Mouse (Mus musculus): ENCODE results near the gene Igfbp5.

Igfbp5 gene

DNA sequence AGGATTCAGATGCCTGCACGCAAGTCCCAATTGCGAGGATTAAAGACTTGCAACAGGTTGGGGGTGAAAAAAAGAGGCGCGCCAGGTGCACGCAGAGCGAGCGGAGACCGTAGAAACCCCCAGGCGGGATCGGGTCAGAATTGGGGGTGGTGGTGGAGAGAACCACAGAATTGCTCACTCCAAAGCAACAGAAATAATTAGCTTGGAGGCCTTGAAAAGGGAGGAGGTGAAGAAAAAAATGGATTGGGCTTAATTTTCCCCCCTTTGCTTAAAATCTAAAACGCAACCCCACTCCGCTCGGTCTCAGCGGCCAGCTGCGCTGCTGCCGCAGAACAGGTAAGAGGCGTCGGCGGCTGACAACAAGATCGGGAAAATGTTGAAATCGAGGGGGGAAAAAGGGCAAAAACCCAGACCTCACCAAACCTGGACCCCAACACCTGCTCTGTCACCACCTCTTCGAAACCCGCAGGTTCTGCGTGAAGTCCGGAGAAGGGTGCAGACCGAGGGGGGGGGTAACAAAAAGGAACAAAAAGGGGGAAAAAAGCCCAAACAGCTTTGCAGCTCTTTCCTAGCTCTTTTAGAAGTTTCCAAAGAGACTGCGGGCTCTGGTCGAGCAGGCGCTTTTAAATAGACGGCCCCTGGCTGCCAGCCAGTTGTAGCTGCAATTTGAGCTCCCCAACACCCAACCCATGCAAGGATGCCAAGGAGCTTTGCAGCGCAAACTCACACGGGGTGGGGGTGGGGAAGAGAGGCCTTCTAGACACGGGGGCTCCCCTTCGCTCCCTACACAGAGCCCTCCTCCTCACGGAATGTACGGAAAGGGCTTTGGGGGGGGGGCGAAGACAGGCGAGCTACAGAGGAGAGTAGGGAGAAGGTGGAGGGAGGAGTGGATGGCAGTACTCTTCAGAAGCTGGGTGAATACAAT, at the start of gene Igfbp5:
Igfbp5 (minus strand) TSS at position 598 of the 925 bp plus-strand sequence.
- peak; percentile 25 for DNase-seq (ENCODE audit: low spot score)

DNA sequence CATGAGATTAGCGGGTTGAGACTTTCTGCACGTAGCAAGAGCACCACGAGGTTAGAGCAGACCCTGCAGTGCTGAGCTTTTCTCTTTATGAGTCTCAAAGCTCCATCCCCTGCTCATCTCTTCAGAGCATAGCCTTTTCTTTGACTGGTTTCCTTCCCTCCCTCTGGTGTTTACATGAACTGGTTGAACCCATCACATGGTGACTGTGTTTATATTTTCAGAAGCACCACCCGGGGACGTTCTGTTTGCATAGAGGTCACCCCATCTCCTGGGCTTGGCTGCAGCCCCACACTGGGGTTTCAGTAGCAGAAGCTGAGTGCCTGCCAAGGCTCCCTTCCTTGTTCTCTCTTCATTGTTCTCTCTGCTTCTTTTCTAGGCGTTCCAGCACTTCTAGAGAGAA, 40.1 kb upstream of the Igfbp5 start:
- peak; percentile 3 for DNase-seq (ENCODE audit: low spot score)

DNA sequence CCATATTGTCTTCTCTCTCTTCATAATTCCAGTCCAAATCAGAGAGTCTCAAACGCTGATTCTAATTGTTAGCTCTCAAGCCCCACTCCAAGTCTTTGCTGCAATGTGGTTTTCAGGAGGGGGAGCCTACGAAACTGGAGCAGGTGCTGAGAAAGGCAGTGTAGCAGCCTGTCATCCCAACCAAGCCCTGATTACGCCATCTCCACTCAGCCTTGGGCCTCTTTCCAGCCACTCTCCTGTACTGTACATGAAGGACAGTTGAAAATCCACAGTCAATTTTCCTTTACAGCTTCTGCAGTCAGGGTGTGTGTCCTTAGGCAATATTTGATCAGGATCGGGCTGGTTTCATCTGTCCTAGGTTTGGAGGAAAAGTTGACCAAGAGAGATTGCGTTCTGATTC, 38.4 kb upstream of the Igfbp5 start:
- no peak for DNase-seq (ENCODE audit: low spot score)

DNA sequence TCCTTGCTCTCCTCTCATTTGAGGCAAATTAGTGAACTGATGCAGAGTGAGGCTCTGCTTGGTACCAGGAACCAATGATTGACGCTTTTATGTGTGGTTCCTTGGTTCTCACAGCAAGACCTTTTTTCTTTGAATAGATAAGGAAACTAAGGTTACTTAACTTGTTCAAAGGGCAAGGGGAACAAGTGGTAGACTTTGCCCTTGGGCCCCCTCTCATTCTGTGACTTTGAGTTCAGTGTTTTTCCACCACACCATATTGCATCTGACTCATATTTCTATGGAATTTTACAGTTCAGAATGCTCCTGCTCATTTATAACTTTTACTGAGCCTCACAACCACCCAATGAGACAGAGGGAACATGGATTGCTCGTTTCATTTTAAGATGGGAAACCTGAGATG, 21.1 kb upstream of the Igfbp5 start:
- no peak for DNase-seq (ENCODE audit: low spot score)

DNA sequence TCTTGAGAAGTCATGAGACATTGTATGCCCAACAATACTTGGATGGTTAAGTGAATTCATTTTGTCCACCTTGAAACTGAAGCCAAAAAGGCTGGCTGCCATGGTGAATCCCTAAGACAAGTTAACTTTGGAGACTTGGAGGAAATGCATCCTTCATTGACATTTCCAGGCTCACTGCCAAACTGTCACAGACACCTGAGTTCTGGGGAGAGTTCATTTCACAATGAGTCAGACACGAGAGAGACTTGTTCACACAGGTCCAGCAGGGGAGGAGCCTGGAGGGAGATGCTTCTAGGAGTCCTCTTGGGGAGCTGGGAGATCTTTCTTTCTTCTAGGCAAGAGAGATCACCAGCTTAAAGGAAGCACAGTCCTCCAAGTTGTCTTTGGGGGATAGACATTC, 13.2 kb upstream of the Igfbp5 start:
- no peak for DNase-seq (ENCODE audit: low spot score)

DNA sequence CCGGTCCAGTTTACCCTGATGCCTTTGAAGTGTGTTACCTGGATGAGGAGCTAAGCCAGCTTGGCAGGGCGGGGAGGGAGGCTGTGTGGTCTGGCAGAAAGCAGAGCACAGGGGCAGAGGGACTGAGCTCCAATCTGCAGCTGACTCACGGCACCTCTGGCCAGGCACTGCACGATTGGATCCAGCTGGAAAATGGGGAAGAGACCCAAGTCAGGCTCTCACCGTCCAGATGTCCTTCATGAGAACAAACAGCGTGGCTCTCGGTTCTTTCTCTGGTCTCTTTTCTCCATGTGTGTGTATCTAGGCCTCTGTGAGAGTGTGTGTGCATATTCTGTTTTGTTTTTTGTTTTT, 11.1 kb upstream of the Igfbp5 start:
- DNase-seq (ENCODE audit: low spot score), result no peak

DNA sequence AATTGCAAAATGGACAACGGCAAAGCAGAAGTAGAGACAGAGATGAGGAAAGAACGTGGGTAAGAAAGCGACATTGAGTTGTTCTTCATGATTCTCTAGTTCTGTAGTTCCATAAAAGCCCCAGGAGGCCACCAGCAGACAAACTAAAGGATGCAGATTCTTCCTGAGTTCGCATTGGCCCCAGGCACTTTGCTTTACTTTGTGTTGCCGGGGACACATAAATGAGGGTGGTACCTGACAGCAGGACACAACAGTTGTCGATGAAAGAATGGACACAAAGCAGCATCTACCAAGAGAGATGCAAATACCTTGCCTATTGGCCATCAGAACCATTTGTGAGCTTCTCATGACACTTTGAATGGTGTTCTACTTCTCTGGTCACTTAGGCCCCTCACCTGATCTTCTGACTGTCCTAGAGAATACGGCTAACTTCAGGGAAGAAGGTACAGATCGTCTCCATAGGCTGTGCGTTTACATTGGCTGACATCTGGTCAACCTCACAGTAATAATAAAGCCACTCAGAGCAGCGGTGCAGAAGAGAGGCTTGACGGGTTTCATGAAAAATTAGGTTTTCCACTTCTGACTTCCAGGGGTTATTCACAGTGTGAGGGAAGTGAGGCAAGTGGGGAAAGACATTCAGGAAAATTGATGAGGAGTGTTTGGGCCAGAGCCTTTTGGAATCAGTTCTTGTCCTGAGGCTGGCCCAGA, 10.6 kb upstream of the Igfbp5 start:
- DNase-seq (ENCODE audit: low spot score), result no peak

DNA sequence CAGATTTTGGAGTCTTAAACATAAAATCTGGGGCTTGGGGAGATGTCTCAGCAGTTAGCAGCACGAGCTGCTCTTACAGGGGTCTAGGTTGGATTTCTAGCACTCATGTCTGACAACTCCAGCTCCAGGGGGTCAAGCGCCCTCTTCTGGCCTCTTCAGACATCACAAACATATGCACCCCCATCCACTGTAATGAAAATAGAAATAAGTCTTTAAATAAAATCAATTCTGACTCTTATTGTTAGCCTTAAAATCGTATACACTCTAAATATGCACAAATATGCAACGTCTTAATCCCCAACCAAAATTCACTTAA, 4.6 kb upstream of the Igfbp5 start:
- no peak for DNase-seq (ENCODE audit: low spot score)

DNA sequence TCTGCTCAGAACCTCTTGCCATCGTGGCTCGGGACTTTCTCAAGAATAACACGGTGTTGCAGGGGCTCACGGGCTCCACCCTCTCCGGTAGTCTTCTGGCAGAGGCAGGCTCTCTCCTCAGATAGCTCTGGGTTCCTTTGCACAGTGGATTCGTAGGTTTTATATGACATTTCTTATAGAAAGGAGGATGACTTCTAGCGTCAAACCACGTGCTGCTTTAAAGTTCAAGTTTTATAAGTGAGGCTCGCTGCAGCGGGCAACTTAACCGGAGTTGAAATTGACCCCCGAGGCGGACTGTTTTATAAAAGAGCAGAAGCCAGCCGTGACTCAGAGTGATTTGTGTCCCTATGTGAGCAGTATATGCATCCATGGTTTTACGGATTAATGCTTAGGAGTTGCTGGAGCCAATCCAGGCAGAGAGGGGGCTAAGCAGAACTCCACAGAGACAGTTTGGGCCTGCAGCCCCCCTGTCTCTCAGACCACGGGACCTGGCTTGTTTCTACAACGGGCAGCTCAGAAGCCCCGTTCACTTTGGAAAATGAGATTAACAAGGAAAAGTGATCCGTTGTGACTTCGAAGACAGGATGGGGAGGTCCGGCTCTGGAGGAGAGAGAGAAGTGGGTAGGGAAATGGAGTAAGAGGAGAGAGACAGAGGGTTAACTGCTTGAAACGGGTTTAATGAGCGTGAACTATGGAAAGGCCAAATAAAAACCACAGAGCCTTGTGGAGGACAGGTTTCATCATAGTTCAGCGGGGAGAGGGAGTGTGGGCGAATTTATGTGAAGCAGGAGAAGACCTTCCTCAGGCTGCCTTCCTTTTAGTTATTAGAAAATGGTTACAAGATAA, 4.0 kb upstream of the Igfbp5 start:
- DNase-seq (ENCODE audit: low spot score), result no peak

DNA sequence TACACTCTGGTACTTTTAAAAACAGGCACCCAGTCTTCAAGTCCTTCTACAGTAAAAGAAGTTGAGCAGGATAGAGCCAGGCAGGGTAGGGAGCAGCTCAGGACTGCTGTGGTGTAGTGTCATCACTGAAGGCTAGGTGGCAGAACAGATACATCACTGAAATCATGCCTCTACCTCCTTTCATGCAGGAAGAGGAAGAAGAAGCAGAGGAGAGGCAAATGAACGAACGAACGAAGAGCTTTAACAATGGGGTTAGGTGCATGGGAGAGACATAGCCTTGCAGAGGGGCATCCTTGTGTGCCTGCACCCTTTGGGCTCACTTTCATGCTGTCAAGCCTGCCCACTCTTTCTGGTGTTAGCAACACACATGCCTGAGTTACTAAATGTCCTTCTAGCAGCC, 3.2 kb upstream of the Igfbp5 start:
- peak; percentile 14 for DNase-seq (ENCODE audit: low spot score)

DNA sequence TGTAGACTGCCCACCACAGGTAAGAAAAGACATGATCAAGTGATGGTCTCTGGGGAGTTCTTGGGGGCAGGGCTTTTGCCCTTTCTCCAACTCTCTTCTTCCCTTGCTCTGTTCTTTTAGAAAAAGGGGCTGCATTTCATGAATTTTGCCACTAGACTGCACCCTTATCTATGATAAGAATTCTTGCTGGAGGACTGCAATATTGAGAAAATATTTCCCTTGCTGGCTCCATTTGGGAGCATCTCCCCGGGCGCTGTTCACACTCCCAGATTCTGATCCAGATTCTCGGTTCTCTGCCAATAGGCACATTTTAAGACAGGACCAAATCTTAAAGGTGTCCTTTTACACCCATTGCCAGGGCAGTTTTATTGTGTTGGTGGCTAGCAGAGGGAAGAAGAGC, 1.4 kb upstream of the Igfbp5 start:
- DNase-seq (ENCODE audit: low spot score), result no peak

DNA sequence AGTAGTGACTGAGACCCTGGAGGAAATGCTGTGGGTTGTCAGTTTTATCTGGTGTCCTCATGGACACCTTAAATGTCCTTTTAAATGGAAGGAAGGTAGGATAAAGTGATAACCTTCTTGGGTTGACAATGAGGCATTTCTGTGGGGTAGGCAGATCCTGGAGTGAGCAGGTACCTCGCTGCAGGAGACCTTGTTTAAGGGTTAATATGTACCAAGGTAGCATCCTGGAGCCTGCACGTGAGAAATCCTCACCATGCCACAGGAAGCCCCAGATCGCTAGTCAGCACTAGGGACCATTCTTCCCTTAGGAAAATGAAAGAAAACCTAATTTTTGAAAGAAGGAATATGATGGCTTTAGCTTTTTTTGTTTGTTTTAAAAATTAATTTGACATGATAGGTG, 1.0 kb upstream of the Igfbp5 start:
- DNase-seq (ENCODE audit: low spot score), result no peak

DNA sequence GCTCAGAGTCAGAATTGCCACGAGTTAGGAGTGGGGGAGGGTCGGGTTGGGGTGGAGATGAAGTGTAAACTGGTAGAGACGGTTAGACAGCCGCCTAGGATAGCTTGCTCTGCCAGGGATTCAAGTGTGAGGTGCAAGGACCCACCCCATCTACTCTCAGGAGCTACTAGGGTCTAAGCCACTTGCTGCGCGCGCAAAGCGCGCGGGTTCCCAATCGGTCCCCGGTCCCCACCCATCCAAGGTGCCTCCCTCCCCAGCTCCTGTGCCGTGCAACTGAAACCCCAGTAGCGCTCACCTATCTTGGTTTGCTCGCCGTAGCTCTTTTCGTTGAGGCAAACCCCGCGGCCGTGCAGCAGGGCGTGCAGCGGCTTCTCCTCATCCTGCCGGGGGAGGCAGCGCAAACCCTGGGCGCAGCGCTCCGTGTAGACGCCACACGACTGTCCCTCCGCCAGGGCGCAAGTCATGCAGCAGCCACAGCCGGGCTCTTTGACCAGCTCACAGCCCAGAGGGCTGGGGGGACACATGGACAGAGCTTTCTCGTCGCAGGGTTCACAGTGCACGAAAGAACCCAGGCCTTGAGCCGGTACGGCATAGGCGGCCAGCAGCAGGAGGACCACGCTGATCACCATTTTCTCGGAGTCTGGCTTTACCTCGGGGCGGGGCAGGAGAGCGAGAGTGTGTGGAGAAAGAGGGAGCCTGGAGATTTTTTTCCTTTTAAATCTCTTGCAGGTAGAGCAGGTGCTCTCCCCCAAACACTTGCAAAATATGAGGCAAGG, 985 bp downstream of the Igfbp5 start:
- no peak for DNase-seq (ENCODE audit: low spot score)

DNA sequence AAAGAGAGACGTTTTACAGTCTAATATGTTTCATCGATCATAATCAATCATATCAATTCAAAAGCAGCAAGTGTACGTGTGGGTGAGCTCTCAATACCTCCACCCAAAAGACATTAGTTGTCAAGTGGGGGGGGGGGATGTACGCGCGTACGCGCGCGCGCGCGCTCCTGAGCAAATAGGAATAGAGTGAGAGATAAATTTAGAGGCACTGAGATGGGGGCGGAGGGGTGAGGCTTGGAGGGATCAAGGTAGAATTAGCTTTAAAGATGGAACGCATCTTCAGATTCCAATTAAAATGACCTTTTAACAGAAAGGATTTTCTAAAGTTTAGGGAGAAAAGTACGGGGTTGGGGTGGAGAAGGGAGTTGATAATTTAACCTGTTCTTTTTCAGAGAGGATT, 1.6 kb downstream of the Igfbp5 start:
- DNase-seq (ENCODE audit: low spot score), result no peak

DNA sequence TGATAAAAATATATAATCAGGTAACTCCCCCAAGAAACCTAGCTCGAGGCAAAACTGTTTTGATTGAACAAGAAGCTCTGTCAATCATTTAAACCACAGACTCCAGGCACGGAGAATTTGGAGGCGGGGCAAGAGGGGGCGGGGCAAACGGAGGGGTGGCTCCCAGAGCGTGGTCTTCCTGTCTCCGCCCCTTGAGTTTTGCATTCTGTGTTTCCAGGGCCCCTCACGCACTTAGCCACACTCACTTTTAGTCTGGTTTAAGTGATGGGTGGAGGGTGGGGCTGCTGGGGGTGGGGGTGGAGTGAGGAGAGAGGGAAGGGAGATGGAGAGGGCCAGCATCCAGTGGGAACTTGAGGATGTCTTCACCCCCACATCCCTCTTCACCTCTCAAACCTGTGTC, 2.2 kb downstream of the Igfbp5 start:
- DNase-seq (ENCODE audit: low spot score), result no peak

DNA sequence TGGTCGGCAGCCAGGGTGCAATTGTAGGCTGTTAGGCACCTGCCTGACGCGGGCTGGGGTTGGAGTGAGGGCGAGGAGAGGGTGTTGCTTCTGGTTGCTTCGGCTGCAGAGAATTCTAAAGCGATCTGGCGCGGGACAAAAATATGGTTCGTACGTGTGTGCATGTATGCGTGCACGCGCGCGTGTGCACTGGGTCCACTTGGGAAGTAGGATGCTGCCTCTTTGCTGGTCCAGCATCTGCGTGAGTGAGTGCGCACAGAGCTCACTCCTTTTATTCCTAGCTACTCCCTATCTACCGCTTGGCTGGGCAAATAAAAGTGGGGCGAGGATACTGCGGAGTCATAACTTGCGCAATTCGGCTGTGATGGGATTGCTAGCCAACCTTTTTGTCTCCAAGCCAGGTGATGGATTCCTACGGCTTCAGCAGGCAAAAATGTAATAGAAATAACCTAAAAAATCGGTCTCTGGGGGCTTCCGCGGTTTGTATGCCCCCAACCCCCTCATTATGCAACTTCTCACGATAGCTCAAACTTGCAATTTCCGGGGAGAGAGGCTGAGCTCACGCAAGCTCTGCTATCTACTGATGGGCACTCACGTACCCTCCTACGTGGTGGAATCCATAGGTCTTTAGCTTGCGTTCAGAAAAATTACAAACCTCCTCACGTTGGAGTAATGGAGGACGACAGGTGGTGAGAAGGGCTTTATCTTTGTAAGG, 2.8 kb downstream of the Igfbp5 start:
- DNase-seq (ENCODE audit: low spot score), result no peak

DNA sequence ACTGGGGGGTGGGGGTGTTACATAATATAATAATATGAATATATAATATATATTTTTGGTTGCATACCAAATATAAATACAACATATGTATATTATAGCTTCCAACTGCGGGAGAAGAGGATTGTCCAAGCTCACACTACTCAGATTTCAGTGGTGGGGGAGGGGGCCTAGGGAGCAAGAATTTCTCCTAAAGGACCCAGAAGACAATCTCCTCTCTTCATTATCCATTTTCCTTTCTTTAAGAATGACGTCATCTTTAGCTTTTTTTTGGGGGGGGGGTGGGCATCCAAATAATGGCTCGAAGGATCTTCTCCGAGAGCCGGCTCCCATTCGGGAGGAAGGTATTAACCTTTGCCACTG, 3.4 kb downstream of the Igfbp5 start:
- no peak for DNase-seq (ENCODE audit: low spot score)

DNA sequence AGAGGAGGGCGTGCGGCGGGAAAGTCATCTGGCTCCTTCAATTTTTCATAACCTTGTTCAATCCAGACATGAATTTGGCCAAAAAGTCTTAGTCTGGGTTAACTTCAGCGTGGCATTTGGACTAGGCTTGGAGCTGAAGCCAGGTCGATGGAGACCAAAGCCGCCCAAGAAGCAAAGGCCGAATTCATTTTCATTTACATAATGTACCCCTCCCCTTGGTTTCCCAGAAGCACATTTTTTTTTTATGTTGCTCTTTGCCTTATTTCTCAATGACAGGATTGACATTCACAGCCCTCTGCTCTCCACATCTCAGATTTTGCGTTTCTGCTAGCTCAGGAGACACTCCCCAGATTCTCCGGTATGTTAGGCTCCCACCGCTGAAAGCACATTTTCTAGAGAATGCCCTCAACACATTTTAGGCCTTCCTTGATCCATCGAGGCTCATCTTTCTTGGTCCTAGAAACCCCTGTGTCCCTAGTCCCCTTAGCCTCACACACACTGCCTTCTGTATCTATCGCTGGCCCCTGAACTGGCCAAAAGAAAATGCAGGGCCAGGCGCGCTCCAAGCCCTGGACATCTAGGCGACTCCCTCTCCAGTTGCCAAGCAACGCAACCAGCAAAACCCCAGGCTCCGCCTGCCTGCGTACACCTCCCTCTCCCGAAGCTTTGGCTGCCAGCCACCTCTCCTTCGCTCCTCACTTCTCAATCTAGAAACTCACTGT, 3.9 kb downstream of the Igfbp5 start:
- DNase-seq (ENCODE audit: low spot score), result no peak

DNA sequence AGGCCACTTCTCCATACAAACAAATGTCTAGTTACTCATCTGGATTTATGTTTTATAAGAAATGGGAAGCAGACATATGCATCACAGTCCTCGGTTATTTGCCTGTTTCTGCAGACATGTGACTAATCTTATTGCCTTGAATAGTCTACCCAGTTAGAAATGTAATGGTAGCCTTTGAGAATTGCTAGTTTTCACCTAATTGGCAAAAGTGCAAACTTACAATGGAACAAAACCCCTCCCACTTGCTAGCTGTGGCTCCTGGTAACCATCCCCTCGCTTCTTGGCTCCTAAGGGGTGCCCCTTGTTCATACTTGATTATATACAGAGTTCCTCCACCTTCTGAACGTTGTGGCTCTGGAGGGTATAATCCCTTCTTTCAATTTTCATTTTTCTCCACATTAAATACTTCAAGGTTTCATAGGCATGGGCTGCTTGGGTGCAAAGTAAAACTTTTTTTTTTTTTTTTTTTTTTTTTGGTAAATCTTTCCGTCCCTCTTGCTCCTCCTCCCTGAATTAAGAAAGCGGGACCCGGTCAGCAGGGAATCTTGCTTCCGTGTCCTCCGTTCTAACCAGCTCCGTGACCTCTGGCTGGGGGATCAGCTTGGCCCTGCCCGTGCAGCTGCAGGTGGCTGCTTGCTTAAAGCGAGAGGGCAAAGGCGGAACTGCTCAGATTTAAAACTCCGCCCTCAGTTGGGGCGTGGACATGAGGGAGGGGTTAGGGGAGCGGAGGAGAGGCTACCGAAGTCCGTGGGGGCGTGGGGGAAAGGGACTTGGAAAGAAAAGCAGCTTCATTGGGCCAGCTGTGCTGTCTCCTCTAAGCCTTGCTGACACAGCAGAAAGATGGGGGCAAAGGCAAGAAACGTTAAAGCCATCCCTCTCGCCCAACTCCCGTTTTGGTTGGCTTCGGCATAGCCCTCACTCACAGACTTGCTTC, 4.7 kb downstream of the Igfbp5 start:
- DNase-seq (ENCODE audit: low spot score), result no peak

DNA sequence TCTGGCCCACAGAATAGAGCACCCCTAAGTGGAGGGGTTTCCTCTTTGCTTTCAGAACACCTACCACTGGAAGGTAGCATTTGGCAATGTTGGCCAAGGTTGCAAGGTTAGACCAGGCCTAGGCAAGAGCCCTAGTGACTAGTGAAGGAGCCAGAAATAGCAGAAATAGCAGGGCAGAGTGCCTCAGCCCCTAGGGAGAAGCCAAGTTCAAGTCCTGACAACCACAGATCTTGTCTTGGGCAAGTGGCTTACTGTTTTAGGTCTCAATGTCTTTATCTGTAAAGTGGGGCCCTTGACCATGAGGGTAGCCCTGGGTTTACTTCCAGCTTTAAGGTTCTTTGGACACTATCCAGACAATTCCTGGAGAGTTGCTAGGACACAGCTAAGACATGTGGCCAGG, 5.4 kb downstream of the Igfbp5 start:
- peak; percentile 9 for DNase-seq (ENCODE audit: low spot score)

All from adipocyte (in vitro differentiated cells).